Mouse (Mus musculus): Measurements from ENCODE around the gene Ush1g. TPM values are rescaled to one million over a fixed set of nuclear protein-coding genes. Genes with fewer than 3 reads are reported as not detected.

The Ush1g gene
- polyA plus RNA-seq, 1 experiment = not detected

DNA sequence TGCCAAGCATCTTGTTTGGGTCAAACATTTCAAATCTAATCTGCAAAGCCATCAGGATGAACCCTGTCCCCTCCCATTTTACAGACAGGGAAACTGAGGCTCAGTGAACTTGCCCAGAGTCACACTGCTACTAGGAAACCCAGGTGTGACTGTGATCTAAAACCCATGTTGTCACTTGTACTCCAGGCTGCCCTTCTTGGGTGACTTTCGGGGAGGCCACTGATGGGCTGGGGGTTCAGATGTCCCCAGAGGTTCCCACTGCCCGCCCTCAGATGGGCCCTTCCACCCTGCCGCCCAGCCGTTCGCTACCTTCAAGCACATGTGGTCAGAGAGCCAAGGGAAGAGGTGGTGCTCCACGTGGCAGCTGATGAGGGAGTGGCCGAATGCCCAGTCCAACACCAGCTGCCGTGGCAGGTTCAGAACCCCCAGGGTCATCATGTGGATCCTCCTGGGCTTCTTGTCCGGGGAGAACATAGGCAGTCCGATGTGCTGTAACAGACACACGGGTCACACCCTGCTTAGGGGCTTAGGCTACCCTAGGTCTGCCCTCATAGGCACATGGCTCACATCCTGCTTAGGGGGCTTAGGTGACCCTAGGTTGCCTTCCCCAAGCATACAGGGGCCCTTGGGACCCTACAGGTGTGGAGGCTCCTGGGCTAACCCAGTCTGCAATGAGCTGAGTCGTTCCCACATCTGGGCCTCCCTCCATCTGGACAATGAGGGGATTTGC, 37.8 kb downstream of the Ush1g start:
- TF ChIP-seq GATA1 (IDR thresholded peaks at IDR 0.05; ENCODE audit: low read length) = no peak

DNA sequence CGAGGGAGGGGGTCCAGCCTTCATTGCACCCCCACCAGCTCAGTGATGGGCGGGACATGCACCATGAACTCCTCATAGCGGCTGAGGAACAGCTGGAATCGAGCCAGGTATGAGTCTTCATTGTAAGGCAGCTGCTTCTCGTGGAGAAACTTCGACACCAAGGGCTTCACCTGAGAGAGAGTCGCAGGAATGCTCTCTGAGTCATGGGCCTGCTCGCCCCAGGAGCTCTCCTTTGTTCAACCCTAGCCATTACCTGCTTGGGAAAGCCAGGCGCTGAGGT, 38.4 kb downstream of the Ush1g start:
- no peak for TF ChIP-seq GATA1 (IDR thresholded peaks at IDR 0.05; ENCODE audit: low read length)

GRCm38 (mm10) chr11:115282723-115283485, 38.9 kb downstream of the Ush1g start:
- TF ChIP-seq GATA1 (IDR thresholded peaks at IDR 0.05; ENCODE audit: low read length) = no peak

DNA sequence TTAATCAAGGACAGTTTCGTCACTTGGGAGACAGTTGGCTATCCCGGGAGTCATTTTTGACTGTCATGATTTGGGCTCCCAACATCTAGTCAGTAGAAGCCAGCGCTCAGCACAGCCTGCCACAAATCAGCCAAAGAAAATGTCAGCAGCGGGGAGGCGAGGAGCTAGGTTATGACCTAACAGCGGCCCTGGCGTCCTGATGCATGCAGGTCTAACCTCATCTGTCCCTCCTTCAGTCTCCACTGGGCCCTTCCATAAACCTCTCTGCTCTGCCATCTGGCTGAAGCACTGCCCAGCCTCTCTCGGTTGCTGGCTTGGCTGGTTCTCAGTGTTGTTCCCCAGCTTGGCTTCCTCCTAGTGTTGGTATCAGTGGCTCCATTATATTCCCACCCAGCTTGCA, 39.5 kb downstream of the Ush1g start:
- no peak for TF ChIP-seq GATA1 (IDR thresholded peaks at IDR 0.05; ENCODE audit: low read length)

DNA sequence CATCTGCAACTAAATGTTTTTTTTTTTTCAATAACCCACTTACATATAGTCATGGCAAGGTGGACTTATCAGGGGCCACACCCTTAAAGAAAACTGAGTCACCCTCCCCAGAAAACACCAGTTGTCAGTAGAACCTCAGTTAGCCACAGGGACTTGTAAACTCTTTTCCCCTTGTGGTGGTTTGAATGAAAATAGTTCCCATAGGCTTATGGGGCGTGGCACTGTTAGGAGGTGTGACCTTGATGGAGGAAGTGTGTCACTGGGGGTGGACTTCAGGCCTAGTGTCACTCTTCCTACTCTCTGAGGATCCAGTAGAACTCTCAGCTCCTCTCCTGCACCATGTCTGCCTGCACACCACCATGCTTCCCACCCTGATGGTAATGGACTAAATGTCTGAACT, 42.1 kb downstream of the Ush1g start:
- TF ChIP-seq GATA1 (IDR thresholded peaks at IDR 0.05; ENCODE audit: low read length) = no peak

DNA sequence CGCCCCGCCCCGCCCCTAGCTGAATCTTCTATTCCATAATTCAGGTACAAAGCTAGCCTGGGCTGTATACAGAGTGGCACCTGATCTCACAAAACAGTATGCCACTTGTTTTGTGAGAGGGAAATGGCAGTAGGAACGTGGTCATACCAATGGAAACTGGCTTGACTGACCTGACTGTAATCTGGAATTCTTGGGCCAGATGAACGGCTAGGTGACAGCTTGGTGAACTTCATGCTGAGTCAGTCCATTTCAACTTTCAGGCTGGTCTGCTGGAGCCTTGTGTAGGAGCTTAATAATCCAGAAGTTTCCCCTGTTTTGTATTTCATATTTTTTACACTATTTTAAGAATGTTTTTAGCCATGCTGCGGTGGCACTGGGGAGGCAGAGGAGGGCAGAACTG, 43.7 kb downstream of the Ush1g start:
- TF ChIP-seq GATA1 (IDR thresholded peaks at IDR 0.05; ENCODE audit: low read length) = no peak

DNA sequence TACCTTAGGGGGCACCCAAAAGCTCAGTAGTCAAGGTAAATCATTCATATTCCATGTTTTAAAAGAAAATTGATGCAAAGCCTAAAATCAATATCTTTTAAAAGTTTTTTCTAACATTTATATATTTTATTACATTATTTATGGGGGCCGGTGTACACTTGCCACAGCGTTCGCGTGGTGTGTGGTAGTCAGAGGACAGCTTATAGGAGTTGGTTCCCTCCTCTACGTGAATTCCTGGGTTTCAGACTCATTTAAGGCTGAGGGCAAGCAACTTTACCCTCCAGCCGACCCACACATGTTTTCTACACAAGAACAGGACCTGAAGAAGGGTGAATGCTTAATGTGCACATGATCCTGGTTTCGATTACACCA, 44.3 kb downstream of the Ush1g start:
- no peak for TF ChIP-seq GATA1 (IDR thresholded peaks at IDR 0.05; ENCODE audit: low read length)

DNA sequence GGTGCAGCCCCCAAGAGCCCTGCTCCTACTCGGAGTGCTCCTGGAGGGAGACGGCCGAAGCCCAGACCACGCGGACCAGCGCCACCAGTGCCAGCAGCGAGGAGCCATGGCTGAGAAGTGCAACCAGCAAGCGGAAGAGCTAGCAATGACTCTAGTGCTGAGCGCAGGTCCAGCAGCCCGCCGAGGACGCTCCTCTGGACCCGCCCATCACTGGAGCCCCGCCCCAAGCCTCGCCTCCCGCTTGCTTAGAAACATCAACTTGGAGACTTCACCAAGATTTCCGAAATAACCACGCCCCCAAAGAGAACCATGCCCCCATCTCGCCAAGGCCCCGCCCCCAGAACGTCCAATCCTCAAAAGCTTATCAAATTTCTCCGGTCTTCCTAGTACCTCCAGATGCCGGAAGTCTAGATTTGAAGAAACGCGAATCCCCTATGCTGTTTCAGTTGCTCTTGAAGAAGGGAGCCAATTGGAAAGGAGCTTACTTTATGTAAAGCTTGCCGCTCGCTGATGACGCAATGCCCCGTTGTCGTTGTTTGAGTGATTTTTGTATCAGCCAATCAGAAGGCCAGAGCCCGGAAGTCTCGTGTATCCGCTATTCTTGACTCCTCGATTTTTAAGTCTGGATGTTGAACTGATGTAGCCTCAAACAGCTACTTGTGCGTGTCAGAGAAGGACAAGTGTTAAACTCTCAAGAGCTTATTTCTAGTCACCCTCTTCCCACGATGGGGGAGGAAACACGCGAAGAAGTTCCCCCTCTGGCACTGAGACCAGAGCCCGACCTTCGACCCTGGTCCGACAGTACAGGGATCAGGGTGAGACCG, 44.8 kb downstream of the Ush1g start, which contains the start of gene Fdxr:
Gene Fdxr, minus strand, starts transcription at position 271 of the 824 bp plus-strand sequence.
- no peak for TF ChIP-seq GATA1 (IDR thresholded peaks at IDR 0.05; ENCODE audit: low read length)

DNA sequence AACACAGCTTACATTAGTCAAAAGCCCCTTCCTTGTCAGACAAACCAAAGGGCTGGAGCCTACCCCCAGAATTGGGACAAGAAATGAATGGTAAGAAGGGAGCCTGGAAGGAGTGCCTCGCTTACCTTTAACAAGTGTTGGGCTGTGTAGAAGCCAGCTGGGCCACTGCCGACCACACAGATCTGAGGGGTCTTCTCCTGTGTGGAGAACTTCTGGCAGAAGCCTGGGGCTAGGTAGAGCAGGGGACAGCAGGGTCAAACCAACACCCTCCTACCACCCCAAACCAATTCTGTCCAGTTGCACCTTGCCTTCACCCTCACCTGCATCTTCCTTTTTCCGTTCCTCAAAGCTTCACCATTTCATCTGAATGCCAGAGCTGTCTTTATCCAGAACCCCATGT, 45.9 kb downstream of the Ush1g start:
- no peak for TF ChIP-seq GATA1 (IDR thresholded peaks at IDR 0.05; ENCODE audit: low read length)

- TF ChIP-seq GATA1 (IDR thresholded peaks at IDR 0.05; ENCODE audit: low read length) = no peak
Observed at GRCm38 (mm10) chr11:115275509-115275908, 46.3 kb downstream of the Ush1g start.

- TF ChIP-seq GATA1 (IDR thresholded peaks at IDR 0.05; ENCODE audit: low read length) = no peak
Observed at GRCm38 (mm10) chr11:115274771-115275170, 47.1 kb downstream of the Ush1g start.

GRCm38 (mm10) chr11:115274178-115274577, 47.7 kb downstream of the Ush1g start:
- TF ChIP-seq GATA1 (IDR thresholded peaks at IDR 0.05; ENCODE audit: low read length) = no peak

DNA sequence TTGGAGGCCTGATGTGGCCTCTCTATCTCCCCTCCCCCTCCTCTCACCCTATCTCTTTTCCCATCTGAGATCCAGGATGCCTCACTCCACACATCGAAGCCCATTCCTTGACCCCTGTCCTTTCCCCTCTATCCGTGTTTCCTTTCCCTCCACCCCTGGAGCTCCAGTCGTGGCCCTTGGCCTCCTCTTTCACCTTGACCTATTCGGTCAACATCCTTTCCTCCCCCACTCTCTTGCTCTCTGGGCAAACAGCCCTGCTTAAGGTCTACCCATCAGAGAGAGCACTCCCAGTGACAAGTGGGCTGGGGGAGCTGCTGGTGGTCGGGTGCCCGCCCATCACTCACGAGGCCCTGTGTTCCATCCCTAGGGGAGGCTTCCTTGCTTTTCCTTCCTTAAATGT, 48.1 kb downstream of the Ush1g start:
- no peak for TF ChIP-seq GATA1 (IDR thresholded peaks at IDR 0.05; ENCODE audit: low read length)

DNA sequence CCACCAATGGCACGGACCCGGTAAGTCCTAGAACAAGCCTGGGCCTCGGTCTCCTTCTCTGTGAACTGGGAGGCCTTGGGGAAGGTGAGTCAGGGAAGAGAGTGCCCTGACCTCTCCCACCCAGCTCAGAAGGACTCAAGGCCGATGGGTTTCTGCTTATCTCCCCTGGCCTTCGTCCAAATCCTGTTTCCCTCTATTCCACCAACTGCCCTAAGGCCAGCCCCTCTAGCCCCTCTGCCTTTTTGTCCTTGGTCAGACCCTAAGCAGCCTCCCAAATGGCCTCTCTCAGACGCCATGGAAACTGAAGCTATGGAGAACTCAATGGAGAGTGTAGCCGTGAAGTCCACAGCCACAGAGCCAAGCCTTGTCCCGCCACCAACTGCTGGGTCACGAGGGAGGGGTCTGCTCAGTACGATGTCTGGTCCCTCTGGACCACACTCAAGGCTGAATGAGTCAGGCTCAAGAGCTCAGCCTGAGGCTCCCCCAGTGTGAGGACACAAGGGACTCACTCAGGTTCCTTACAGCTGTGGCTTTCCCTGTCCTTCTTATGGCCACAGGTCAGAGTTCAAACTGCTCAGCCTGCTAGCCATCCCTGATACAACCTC, 48.8 kb downstream of the Ush1g start:
- no peak for TF ChIP-seq GATA1 (IDR thresholded peaks at IDR 0.05; ENCODE audit: low read length)

DNA sequence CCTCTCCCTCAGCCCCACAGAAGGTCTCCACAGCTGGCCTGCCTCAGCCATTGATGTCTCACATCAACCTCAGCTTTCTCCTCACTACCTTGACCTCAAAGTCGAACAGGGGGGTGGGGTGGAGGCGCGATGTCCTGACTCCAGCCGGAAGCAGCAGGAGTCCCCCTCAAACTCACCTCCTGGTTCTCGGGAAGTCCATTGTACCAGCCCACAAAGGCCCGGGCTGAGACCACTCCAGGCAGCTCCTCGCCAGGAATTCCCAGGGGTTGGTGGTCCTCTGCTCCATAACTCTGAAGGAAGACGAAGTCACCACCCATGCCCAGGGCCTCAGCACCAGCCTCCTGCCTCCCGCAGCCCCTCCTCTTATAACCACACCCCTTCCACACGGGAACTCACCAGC, 50.4 kb downstream of the Ush1g start:
- TF ChIP-seq GATA1 (IDR thresholded peaks at IDR 0.05; ENCODE audit: low read length) = no peak

DNA sequence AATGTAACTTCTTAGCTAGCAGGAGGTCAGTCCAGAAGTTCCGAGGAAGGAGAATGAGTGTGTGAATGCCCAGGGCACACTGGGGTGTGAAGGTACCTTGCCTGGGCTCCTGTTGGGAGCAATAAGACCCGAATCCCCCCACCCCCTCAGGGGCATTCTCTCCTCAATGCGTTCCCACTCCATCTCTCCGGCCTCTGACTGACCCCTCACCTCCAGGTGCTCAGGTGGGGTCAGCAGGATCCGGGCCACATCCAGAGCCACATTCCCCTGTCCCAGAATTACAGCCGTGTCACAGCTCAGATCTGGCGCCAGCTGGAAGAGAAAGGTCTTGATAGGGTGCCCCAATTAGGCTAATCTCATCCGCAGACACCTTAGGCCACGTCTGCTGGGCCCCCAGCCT, 50.8 kb downstream of the Ush1g start:
- no peak for TF ChIP-seq GATA1 (IDR thresholded peaks at IDR 0.05; ENCODE audit: low read length)

Measured in G1E-ER4 (cell line).